Mouse (Mus musculus) brain, adult 2 months (tissue): ENCODE measurements around the gene Egflam.

ENCODE experiments used
- DNase-seq: peaks from one replicate; pipeline ENCODE4 v3.0.0; 2011; ENCODE audit warnings: low read depth, low spot score

Gene Egflam

DNA sequence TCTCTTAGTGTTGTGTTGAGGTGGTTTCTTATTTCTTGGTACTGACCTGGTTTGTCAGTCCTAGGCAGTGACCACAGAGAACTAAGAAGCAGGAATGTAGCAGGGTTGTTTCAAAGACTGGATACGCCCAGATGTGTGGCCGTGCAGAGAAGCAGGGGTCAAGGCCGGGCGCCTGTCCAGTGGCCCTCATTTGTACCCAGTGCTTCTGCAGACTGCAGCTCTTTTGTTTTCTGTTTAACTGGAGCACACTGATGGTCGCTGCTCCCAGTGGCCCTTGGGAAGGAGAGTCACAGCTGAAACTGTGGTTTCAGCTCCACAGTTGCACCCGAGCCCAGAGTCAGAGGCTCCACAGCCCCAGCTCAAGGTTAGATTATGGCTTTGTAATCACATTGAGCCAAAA is 217.6 kb downstream of the Egflam start:
- DNase-seq = peak; percentile 64

DNA sequence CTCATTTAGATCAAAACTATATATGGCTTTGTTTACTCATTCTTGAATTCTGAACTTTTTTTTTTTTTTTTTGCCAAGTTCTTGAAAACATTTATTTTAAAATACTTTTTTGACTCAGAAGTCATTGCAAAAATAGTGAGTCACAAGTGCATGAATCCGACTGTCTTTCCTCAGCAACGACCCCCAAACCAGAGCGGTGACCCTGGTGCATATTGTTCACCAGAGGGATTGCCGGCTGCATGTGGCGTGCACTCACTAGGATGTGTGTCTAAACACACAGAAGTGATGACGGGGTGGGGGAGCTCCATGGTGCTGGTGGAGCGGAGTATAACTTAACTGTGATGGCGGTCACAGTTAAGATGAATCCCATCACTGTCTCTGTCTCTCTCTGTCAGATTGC is 224.4 kb downstream of the Egflam start:
- no peak for DNase-seq

DNA sequence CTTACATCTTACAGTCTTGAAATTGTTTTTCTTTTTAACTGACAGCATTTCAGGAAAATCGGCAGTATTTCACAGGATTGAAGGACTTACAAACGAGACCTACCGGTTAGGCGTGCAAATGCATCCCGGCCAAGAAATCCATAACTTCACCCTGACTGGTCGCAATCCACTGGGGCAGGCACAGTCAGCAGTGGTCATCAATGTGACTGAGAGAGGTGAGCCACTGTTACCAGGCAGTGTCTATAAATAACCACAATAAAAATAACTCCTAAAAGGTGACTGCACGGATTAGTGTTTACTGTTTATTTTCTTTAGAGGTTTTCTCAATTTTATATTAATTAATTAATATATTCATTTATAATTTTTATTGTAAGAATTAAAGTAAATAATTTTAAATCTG is 224.8 kb downstream of the Egflam start:
- no peak for DNase-seq

DNA sequence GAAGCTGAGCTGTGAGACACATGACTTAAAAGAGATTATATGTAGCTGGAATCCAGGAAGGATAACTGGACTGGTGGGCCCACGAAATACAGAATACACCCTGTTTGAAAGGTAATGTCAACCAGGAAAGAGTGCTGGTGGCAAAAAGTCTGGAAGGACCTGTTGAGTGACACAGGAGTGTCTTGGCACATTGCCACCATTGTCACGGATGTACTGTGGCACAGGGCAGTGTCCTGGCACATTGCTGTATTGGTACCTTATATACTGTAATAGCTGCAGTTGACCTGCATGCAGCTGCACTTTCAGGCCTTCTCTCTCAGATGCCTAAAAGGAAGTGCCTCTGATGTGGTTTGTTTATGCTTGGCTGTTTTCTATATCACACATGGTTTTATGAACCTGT is 225.3 kb downstream of the Egflam start:
- no peak for DNase-seq

DNA sequence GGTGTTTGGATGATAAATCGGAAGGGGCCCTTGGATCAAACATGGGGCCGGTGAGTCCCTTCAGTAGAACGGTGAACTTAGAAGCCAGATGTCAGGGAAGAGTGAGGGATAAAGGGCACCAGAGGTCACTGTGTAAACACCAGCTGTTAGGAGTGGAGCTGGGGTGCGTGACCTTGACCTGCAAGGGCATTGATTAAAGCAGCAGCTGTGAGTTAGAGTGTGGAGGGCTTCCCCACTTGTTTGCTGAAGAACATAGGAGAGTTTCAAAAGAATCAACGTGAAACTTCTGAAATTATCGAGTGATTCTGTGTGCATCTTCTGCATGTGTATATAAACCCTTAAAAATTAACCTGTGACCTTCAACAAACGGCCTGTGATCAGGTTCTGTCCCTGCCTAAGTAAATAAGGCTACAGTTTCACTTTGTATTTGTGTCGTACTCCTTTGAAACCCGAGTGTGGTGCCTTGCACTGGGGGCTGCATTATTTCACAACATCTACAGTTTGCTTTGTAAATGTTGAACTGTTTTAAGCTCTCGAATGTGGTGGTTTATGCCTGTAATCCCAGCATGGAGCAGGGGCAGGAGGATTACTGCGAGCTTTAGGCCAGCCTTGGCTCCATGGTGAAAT is 230.2 kb downstream of the Egflam start:
- no peak for DNase-seq

DNA sequence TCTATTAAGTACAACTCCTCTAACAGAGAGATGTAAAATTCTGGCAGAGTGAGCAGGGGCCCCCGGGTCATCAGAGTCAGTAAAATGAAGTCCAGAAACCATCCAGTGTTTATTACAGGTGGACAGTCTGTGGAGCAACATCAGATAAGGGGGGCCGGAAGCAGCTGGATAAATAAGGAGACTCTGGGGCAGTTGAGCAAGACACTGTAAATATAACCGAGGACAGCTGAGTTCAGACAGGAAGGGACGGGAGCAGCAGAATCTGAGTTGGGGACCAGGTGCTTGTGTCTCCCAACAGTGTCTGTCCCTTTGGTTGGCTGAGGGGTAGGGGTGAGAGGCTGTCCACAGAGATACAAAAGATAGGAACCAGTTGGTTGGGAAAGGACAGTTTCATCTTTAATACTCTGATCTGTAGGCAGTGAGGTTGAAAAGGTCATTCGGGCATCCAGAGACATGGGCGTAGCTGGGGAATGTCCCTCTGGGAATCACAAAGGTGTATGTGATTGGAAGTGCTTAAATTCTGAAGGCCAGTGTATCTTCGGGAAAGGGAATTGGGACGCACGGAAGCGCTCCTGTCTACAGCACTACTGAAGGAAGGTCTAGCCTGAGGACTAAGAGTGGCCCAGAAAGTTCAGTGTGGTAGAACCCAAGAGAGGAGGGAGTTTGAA is 230.8 kb downstream of the Egflam start:
- no peak for DNase-seq

DNA sequence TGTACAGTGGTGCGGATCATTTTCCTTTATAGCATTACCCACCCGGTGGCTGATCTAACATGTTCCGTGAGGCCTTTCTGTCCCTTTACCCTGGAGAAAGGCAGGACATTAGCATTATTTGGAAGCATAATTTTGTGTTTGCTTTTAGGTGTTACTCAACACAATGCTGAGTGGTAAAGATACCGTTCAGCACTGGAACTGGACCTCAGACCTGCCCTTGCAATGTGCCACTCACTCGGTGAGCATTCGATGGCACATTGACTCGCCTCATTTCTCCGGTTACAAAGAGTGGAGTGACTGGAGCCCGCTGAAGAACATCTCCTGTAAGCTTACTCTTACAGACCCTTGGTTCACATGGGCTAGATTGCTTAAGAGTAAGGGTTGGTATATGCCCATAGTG is 231.5 kb downstream of the Egflam start:
- DNase-seq = no peak

DNA sequence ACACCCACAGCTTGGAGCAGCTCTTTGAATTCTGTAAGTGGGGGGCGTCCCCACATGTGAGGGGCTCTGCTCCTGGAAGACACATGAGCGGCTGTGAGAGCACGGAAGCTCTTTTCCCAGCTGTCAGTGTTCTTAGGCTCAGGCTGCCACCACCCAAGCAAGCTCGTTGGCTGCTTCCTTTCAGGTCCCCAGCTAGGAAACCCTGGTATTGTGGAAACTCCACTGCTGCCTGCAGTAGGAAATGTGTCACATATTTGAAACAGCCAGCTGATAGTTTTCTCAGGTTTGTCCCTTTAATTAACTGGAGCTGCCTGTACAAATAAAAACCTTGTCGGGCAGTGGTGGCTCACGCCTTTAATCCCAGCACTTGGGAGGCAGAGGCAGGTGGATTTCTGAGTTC is 234.3 kb downstream of the Egflam start:
- DNase-seq = no peak

DNA sequence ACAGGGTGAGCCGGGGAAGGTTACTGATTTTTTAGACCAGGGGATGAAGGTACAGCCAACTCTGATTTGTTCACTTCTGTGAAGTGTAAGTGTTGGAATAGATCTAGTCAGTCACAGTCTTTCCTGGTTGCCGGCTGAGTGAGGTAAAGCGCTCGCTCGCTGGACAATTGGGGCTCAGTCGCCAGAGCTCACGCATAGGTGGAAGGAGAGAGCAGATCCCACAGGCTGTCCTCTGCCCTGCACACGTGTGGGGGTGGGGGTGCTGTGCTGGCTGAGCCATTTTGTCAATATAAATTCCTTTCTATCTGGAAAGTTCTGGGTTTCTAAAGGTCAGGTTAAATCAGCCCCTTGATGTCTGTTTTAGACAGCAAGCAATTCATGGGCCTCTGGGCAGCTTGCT is 237.9 kb downstream of the Egflam start:
- DNase-seq = no peak

DNA sequence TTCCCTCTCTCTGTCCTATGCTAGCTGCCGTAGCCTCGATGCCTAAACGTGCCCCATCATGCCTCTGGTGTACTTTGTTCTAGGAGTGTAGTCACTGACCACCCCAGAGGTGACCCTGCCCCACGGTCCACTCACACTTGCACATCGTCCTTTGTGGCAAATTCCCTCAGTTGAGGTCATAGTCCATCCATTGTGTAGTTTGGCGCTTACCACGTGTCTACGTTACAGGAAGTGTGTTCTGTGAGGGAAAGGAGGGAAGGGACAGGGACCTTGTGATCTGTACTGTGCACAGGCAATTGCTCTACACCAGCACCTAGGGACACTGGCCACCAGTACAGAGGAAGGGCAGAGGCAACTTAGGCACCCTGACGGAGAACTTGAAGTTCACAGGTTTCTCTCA is 238.3 kb downstream of the Egflam start:
- DNase-seq = no peak

DNA sequence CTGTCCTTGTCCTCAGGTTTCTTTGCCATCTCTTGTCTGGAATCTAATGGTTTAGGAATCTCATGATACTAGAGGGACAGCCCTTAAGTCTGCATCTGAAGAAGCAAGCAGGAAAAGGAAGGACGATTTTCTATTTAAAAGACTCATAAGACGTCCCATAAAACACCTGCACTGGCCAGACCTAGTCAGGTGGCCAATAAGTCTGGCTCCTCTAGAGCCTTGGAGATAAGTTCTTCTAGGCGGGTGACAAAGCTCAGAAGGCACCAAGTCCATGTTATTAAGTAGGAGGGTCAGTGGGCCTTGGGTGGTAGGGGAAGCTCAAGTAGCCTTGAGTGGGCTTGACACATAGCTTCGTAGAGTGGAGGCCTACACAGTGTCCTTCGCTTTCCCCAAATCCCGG is 240.5 kb downstream of the Egflam start:
- no peak for DNase-seq
